Mouse (Mus musculus) embryonic facial prominence, embryonic 11.5 days (tissue): ENCODE measurements around the gene Il27ra. TPM values are rescaled to one million over a fixed set of nuclear protein-coding genes. Genes with fewer than 3 reads are reported as not detected.
"Not testable (repeated sequence)": the region's sequence is repeated elsewhere in the genome, so short reads cannot be mapped to it uniquely, and the experiment has no call there.

ENCODE experiments used
- ATAC-seq: fragments of 200-750 bp; cut with Nextera tagmentation; replicated peaks from 2 replicates; pipeline ENCODE4 v1.8.0; 2017; ENCODE audit warnings: low read depth; ENCODE audit not compliant: insufficient number of reproducible peaks, low FRiP score, low TSS enrichment
- DNase-seq: peaks from one replicate; pipeline ENCODE4 v3.0.0-alpha.2; 2015; ENCODE audit warnings: low spot score
- H3K27ac ChIP-seq: fragments of 300-500 bp; sonication (generic); replicated peaks from 2 replicates; pipeline ENCODE4 v1.5.1; 2014; ENCODE audit warnings: mild to moderate bottlenecking, low read depth, low read length, control low read depth
- H3K27me3 ChIP-seq: fragments of 300-500 bp; sonication (generic); 2 replicates; pipeline ENCODE4 v1.6.1; 2014; ENCODE audit warnings: mild to moderate bottlenecking, low read length, moderate library complexity, mixed read lengths; ENCODE audit not compliant: control insufficient read depth, insufficient read depth
- H3K36me3 ChIP-seq: fragments of 300-500 bp; sonication (generic); replicated peaks from 2 replicates; pipeline ENCODE4 v1.6.1; 2014; ENCODE audit warnings: low read depth, mild to moderate bottlenecking, low read length, moderate library complexity, mixed read lengths; ENCODE audit not compliant: control insufficient read depth, insufficient read depth
- H3K4me1 ChIP-seq: fragments of 300-500 bp; sonication (generic); 2 replicates; pipeline ENCODE4 v1.6.1; 2014; ENCODE audit warnings: low read length, mixed read lengths; ENCODE audit not compliant: control insufficient read depth, insufficient read depth
- H3K4me2 ChIP-seq: fragments of 300-500 bp; sonication (generic); 2 replicates; pipeline ENCODE4 v1.6.1; 2014; ENCODE audit warnings: low read depth, mild to moderate bottlenecking, control low read depth, low read length, moderate library complexity
- H3K4me3 ChIP-seq: fragments of 300-500 bp; sonication (generic); 2 replicates; pipeline ENCODE4 v1.5.1; 2014; ENCODE audit warnings: low read depth, low read length, control low read depth
- H3K9ac ChIP-seq: fragments of 300-500 bp; sonication (generic); replicated peaks from 2 replicates; pipeline ENCODE4 v1.6.1; 2014; ENCODE audit warnings: mild to moderate bottlenecking, control low read depth, low read length
- H3K9me3 ChIP-seq: fragments of 300-500 bp; sonication (generic); replicated peaks from 2 replicates; pipeline ENCODE4 v1.6.1; 2016; ENCODE audit warnings: mild to moderate bottlenecking, low read length, inconsistent platforms, mixed read lengths; ENCODE audit not compliant: control insufficient read depth
- WGBS: fragments of 180-500 bp; shearing (Covaris S2); extraction: QIAGEN DNeasy Blood & Tissue Kit; methylation state at CpG from one replicate; pipeline ENCODE4 v1.1.7; 2014; 5-methylcytosine and 5-hydroxymethylcytosine counted together
- microRNA counts: library from miRNA; unstranded; fragments of <30 nt; microRNA quantifications from one replicate; lab custom pipeline; 2016
- microRNA-seq: library from miRNA; unstranded; fragments of <30 nt; microRNA quantifications from one replicate; pipeline ENCODE4, GENCODE M21; 2016; ENCODE audit warnings: borderline number of aligned reads
- polyA plus RNA-seq: library from polyadenylated mRNA; unstranded; fragments of >200 nt; fragmentation: Nextera tagmentation; extraction: Ambion mirVana; gene quantifications from 2 replicates; pipeline ENCODE4 v1.2.1, GENCODE M21; 2014

Gene Il27ra
- polyA plus RNA-seq, 1 experiment from 2014 or later, result 0.38 TPM

- not testable (repeated sequence) for H3K9ac ChIP-seq, ATAC-seq, H3K4me2 ChIP-seq, DNase-seq, H3K4me3 ChIP-seq, H3K4me1 ChIP-seq, H3K27me3 ChIP-seq, H3K9me3 ChIP-seq, H3K27ac ChIP-seq
- H3K36me3 ChIP-seq, result peaks cover 15% of the 10 kb centered on the region
- WGBS, result 99% methylated on average over 2 of the region's 2 CpGs
These were observed 59.2 kb downstream of the Il27ra start for GRCm38 (mm10) chr8:83983222-83983621.

- H3K9ac ChIP-seq, result no peak overlapping the region
- no peak overlapping the region for H3K4me3 ChIP-seq
- no peak for DNase-seq
- H3K9me3 ChIP-seq, result no peaks in the 10 kb centered on the region
- no peak overlapping the region for H3K4me2 ChIP-seq
- WGBS, result 85% methylated on average over 4 of the region's 4 CpGs
- H3K4me1 ChIP-seq, result peaks cover 2% of the 10 kb centered on the region; the same call in 1 of the 2 replicates
- H3K27me3 ChIP-seq, result no peaks in the 10 kb centered on the region
- no peak overlapping the region for H3K27ac ChIP-seq
- ATAC-seq, result no peak
- peaks cover 15% of the 10 kb centered on the region for H3K36me3 ChIP-seq
These were observed 59.9 kb downstream of the Il27ra start for GRCm38 (mm10) chr8:83982449-83982848.

GRCm38 (mm10) chr8:83981533-83981932 lies 60.9 kb downstream of the Il27ra start:
- Histone ChIP-seq H3K27me3 (no peaks in the 10 kb centered on the region), H3K4me2 (no peak overlapping the region), H3K9ac (no peak overlapping the region), H3K4me1 (peaks cover 3% of the 10 kb centered on the region; the same call in 1 of the 2 replicates), H3K36me3 (peaks cover 9% of the 10 kb centered on the region), H3K4me3 (no peak overlapping the region), H3K27ac (no peak overlapping the region), H3K9me3 (no peaks in the 10 kb centered on the region)
- ATAC-seq, result no peak
- 92% methylated on average over 7 of the region's 7 CpGs for WGBS
- no peak for DNase-seq

- 83% methylated on average over 8 of the region's 8 CpGs for WGBS
These were observed 61.5 kb downstream of the Il27ra start for GRCm38 (mm10) chr8:83980845-83981244.

More at GRCm38 (mm10) chr8:83980845-83981244, 61.5 kb downstream of the Il27ra start:
- Histone ChIP-seq H3K9ac (no peak overlapping the region), H3K36me3 (peaks cover 5% of the 10 kb centered on the region), H3K9me3 (no peaks in the 10 kb centered on the region), H3K27ac (no peak overlapping the region), H3K4me1 (peaks cover 3% of the 10 kb centered on the region; the same call in 1 of the 2 replicates), H3K4me3 (no peak overlapping the region), H3K4me2 (no peak overlapping the region), H3K27me3 (no peaks in the 10 kb centered on the region)
- ATAC-seq (no peak), DNase-seq (no peak)

MicroRNAs within 50 kb of the gene (microRNA counts, 519-probe panel; counts per million panel counts)
- not detected for microRNA mmu-miR-1199 (lab: Ali Mortazavi, UCI)
- 3,356 counts per million, percentile 45 among the panel's probes with 10 or more counts for microRNA mmu-miR-709 (lab: Ali Mortazavi, UCI)

Small RNA genes within 50 kb of the gene (microRNA-seq; reads per million reads assigned to microRNA genes)
- gene Mir1199, result 1.9 reads per million
- not detected for gene Mir709
- gene Mir8111, result 3.3 reads per million

Other genes with a start within 250 kb of the Il27ra start
- 18.3 and 20.5 TPM in 2 replicates for gene Adgrl1, start 142.5 kb downstream of the Il27ra start, polyA plus RNA-seq
- gene Gm10644, start 87.4 kb downstream of the Il27ra start, polyA plus RNA-seq, result 0.66 and 0.72 TPM in 2 replicates
- 82.6 and 83.0 TPM in 2 replicates for gene Asf1b, start 87.1 kb downstream of the Il27ra start, polyA plus RNA-seq
- gene Prkaca, start 69.6 kb downstream of the Il27ra start, polyA plus RNA-seq, result 138 and 141 TPM in 2 replicates
- gene Samd1, start 44.9 kb downstream of the Il27ra start, polyA plus RNA-seq, result 18.2 and 19.3 TPM in 2 replicates
- gene 1700067K01Rik, start 41.1 kb downstream of the Il27ra start, polyA plus RNA-seq, result 0.29 and 0.85 TPM in 2 replicates
- not detected in 2 replicates for gene 2210011C24Rik, start 30.4 kb downstream of the Il27ra start, polyA plus RNA-seq
- gene Palm3, start 21.1 kb downstream of the Il27ra start, polyA plus RNA-seq, result 1.5 and 3.0 TPM in 2 replicates
- gene Rln3, start 2.4 kb upstream of the Il27ra start, polyA plus RNA-seq, result not detected in 2 replicates
- 1.2 and 2.0 TPM in 2 replicates for gene Gm10643, start 22.5 kb upstream of the Il27ra start, polyA plus RNA-seq
- 7.5 and 8.2 TPM in 2 replicates for gene Rfx1, start 24.2 kb upstream of the Il27ra start, polyA plus RNA-seq
- 9.8 and 11.3 TPM in 2 replicates for gene Dcaf15, start 62.2 kb upstream of the Il27ra start, polyA plus RNA-seq
- gene Podnl1, start 83.4 kb upstream of the Il27ra start, polyA plus RNA-seq, result 0.14 TPM in 1 of 2 replicates, not detected in the other
- gene Cc2d1a, start 105.3 kb upstream of the Il27ra start, polyA plus RNA-seq, result 9.5 and 10.0 TPM in 2 replicates
- gene 4930432K21Rik, start 105.4 kb upstream of the Il27ra start, polyA plus RNA-seq, result 0.53 and 0.67 TPM in 2 replicates
- gene Nanos3, start 142.6 kb upstream of the Il27ra start, polyA plus RNA-seq, result 3.9 and 4.7 TPM in 2 replicates
- 15.3 and 16.9 TPM in 2 replicates for gene Zswim4, start 194.5 kb upstream of the Il27ra start, polyA plus RNA-seq
- 322 and 340 TPM in 2 replicates for gene D8Ertd738e, start 207.1 kb upstream of the Il27ra start, polyA plus RNA-seq
- gene Mri1, start 214.7 kb upstream of the Il27ra start, polyA plus RNA-seq, result 50.6 and 54.1 TPM in 2 replicates
- 20.3 and 21.2 TPM in 2 replicates for gene Ccdc130, start 227.8 kb upstream of the Il27ra start, polyA plus RNA-seq